Mouse (Mus musculus) ovary, postnatal 36 days (tissue): ENCODE results near the gene Dars.
A peak's percentile ranks its signal among the peaks of the same experiment; 100 is the strongest.

Experiments used
- DNase-seq: peaks from one replicate; pipeline ENCODE4 v3.0.0; 2022; ENCODE audit warnings: low spot score, mixed read lengths

The Dars gene

GRCm38 (mm10) chr1:128417533-128417888 is 343 bp upstream of the Dars start:
- DNase-seq, result no peak

GRCm38 (mm10) chr1:128411141-128411540 is 6.0 kb downstream of the Dars start:
- no peak for DNase-seq

- no peak for DNase-seq
Measured at GRCm38 (mm10) chr1:128406846-128407245, 10.3 kb downstream of the Dars start.

- DNase-seq, result no peak
Measured at GRCm38 (mm10) chr1:128405675-128406074, 11.5 kb downstream of the Dars start.

GRCm38 (mm10) chr1:128405041-128405481 is 12.1 kb downstream of the Dars start:
- no peak for DNase-seq

- no peak for DNase-seq
Measured at GRCm38 (mm10) chr1:128400926-128401325, 16.2 kb downstream of the Dars start.

GRCm38 (mm10) chr1:128399941-128400915 is 16.9 kb downstream of the Dars start:
- DNase-seq, result no peak

- no peak for DNase-seq
Measured at GRCm38 (mm10) chr1:128398738-128399445, 18.3 kb downstream of the Dars start.

- no peak for DNase-seq
Measured at GRCm38 (mm10) chr1:128394657-128395056, 22.5 kb downstream of the Dars start.

GRCm38 (mm10) chr1:128392382-128392781 is 24.8 kb downstream of the Dars start:
- DNase-seq, result no peak

- DNase-seq, result no peak
Measured at GRCm38 (mm10) chr1:128386487-128386886, 30.7 kb downstream of the Dars start.

- DNase-seq, result no peak
Measured at GRCm38 (mm10) chr1:128376841-128377240, 40.3 kb downstream of the Dars start.

GRCm38 (mm10) chr1:128372143-128372860 is 44.9 kb downstream of the Dars start:
- DNase-seq, result no peak

GRCm38 (mm10) chr1:128368732-128369441 is 48.3 kb downstream of the Dars start:
- DNase-seq, result no peak

GRCm38 (mm10) chr1:128360601-128361000 is 56.6 kb downstream of the Dars start:
- DNase-seq, result no peak

GRCm38 (mm10) chr1:128359554-128360376 is 57.4 kb downstream of the Dars start, which contains the start of gene Mcm6:
TSS of gene Mcm6 (minus strand) at chr1:128359664.
- DNase-seq, result peak; percentile 91

- DNase-seq, result peak; percentile 13
Measured at GRCm38 (mm10) chr1:128358916-128359553, 58.1 kb downstream of the Dars start.

- peak; percentile 39 for DNase-seq
Measured at GRCm38 (mm10) chr1:128358276-128358675, 58.9 kb downstream of the Dars start.

GRCm38 (mm10) chr1:128357452-128357851 is 59.7 kb downstream of the Dars start:
- no peak for DNase-seq

- no peak for DNase-seq
Measured at GRCm38 (mm10) chr1:128353092-128353491, 64.1 kb downstream of the Dars start.
